Mouse (Mus musculus): ENCODE results near the gene Slc17a7. TPM values are rescaled to one million over a fixed set of nuclear protein-coding genes. Genes with fewer than 3 reads are reported as not detected.
"Not testable (repeated sequence)": the region's sequence is repeated elsewhere in the genome, so short reads cannot be mapped to it uniquely, and the experiment has no call there.

Gene Slc17a7
- polyA plus RNA-seq, 1 experiment from 2014 or later = 0.28 TPM

GRCm38 (mm10) chr7:45148534-45149098 lies 15.1 kb upstream of the Slc17a7 start:
- 59% methylated on average over 4 of the region's 4 CpGs for WGBS

GRCm38 (mm10) chr7:45149545-45149944 lies 14.2 kb upstream of the Slc17a7 start:
- Histone ChIP-seq H3K27me3 (ENCODE audit: control insufficient read depth, insufficient read depth, low read length) (no peaks in the 10 kb centered on the region), H3K9me3 (ENCODE audit: control insufficient read depth, low read length) (no peaks in the 10 kb centered on the region), H3K36me3 (ENCODE audit: control insufficient read depth, insufficient read depth, low read length) (peaks cover 27% of the 10 kb centered on the region), H3K4me1 (ENCODE audit: control insufficient read depth, insufficient read depth, low read length) (peaks cover 21% of the 10 kb centered on the region), H3K9ac (ENCODE audit: low read depth, low read length) (no peak overlapping the region), H3K4me2 (replicated peaks; ENCODE audit: low read depth, low read length) (no peak overlapping the region), H3K4me3 (ENCODE audit: low read length) (no peak overlapping the region), H3K27ac (ENCODE audit: low read depth, low read length) (peak overlapping the region; percentile 38; the same call in 1 of the 2 replicates)
- ATAC-seq (ENCODE audit: low FRiP score, low TSS enrichment) = no peak
- 53% methylated on average over 6 of the region's 6 CpGs for WGBS

More at GRCm38 (mm10) chr7:45148534-45149098, 15.1 kb upstream of the Slc17a7 start:
- Histone ChIP-seq H3K4me1 (ENCODE audit: control insufficient read depth, insufficient read depth, low read length) (peaks cover 21% of the 10 kb centered on the region), H3K9ac (ENCODE audit: low read depth, low read length) (peak overlapping the region; percentile 18; the same call in 1 of the 2 replicates), H3K36me3 (ENCODE audit: control insufficient read depth, insufficient read depth, low read length) (peaks cover 35% of the 10 kb centered on the region), H3K4me2 (replicated peaks; ENCODE audit: low read depth, low read length) (no peak overlapping the region), H3K27ac (ENCODE audit: low read depth, low read length) (0 out of 2 replicates have a peak overlapping the region, but pooled peaks have one; percentile 24), H3K27me3 (ENCODE audit: control insufficient read depth, insufficient read depth, low read length) (no peaks in the 10 kb centered on the region), H3K4me3 (ENCODE audit: low read length) (no peak overlapping the region), H3K9me3 (ENCODE audit: control insufficient read depth, low read length) (no peaks in the 10 kb centered on the region)
- ATAC-seq (ENCODE audit: low FRiP score, low TSS enrichment) = no peak

- H3K27ac ChIP-seq (ENCODE audit: low read depth, low read length) = peak overlapping the region; percentile 79; the same call in 1 of the 2 replicates
- WGBS = 28% methylated on average over 4 of the region's 4 CpGs
Observed at GRCm38 (mm10) chr7:45150321-45150720, 13.4 kb upstream of the Slc17a7 start.

GRCm38 (mm10) chr7:45151303-45151702 lies 12.4 kb upstream of the Slc17a7 start:
- peaks cover 12% of the 10 kb centered on the region for H3K36me3 ChIP-seq (ENCODE audit: control insufficient read depth, insufficient read depth, low read length)

More at GRCm38 (mm10) chr7:45150321-45150720, 13.4 kb upstream of the Slc17a7 start:
- no peaks in the 10 kb centered on the region for H3K27me3 ChIP-seq (ENCODE audit: control insufficient read depth, insufficient read depth, low read length)
- H3K9ac ChIP-seq (ENCODE audit: low read depth, low read length) = no peak overlapping the region; the same call in 1 of the 2 replicates
- H3K4me3 ChIP-seq (ENCODE audit: low read length) = no peak overlapping the region
- H3K36me3 ChIP-seq (ENCODE audit: control insufficient read depth, insufficient read depth, low read length) = peaks cover 21% of the 10 kb centered on the region
- H3K4me2 ChIP-seq (replicated peaks; ENCODE audit: low read depth, low read length) = no peak overlapping the region
- peaks cover 23% of the 10 kb centered on the region for H3K4me1 ChIP-seq (ENCODE audit: control insufficient read depth, insufficient read depth, low read length)
- H3K9me3 ChIP-seq (ENCODE audit: control insufficient read depth, low read length) = no peaks in the 10 kb centered on the region
- no peak for ATAC-seq (ENCODE audit: low FRiP score, low TSS enrichment)

GRCm38 (mm10) chr7:45153052-45153451 lies 10.7 kb upstream of the Slc17a7 start:
- Histone ChIP-seq H3K4me1 (ENCODE audit: control insufficient read depth, insufficient read depth, low read length) (peaks cover 26% of the 10 kb centered on the region), H3K4me2 (replicated peaks; ENCODE audit: low read depth, low read length) (peak overlapping the region; percentile 75; the same call in 1 of the 2 replicates), H3K9ac (ENCODE audit: low read depth, low read length) (peak overlapping the region; percentile 78; the same call in 1 of the 2 replicates), H3K4me3 (ENCODE audit: low read length) (peak overlapping the region; percentile 63; the same call in 1 of the 2 replicates)
- not testable (repeated sequence) for H3K27ac ChIP-seq (ENCODE audit: low read depth, low read length); H3K27me3 ChIP-seq (ENCODE audit: control insufficient read depth, insufficient read depth, low read length); ATAC-seq (ENCODE audit: low FRiP score, low TSS enrichment); H3K9me3 ChIP-seq (ENCODE audit: control insufficient read depth, low read length); H3K36me3 ChIP-seq (ENCODE audit: control insufficient read depth, insufficient read depth, low read length)
- WGBS = 84% methylated on average over 2 of the region's 2 CpGs

More at GRCm38 (mm10) chr7:45151303-45151702, 12.4 kb upstream of the Slc17a7 start:
- ATAC-seq (ENCODE audit: low FRiP score, low TSS enrichment) = no peak
- Histone ChIP-seq H3K4me3 (ENCODE audit: low read length) (no peak overlapping the region), H3K9me3 (ENCODE audit: control insufficient read depth, low read length) (no peaks in the 10 kb centered on the region), H3K9ac (ENCODE audit: low read depth, low read length) (no peak overlapping the region), H3K4me1 (ENCODE audit: control insufficient read depth, insufficient read depth, low read length) (peaks cover 26% of the 10 kb centered on the region), H3K27ac (ENCODE audit: low read depth, low read length) (peak overlapping the region; percentile 79; the same call in 1 of the 2 replicates), H3K27me3 (ENCODE audit: control insufficient read depth, insufficient read depth, low read length) (no peaks in the 10 kb centered on the region), H3K4me2 (replicated peaks; ENCODE audit: low read depth, low read length) (no peak overlapping the region)
- WGBS = 20% methylated on average over 11 of the region's 11 CpGs

- Histone ChIP-seq H3K4me3 (ENCODE audit: low read length) (peak overlapping the region; percentile 63), H3K9me3 (ENCODE audit: control insufficient read depth, low read length) (no peaks in the 10 kb centered on the region), H3K9ac (ENCODE audit: low read depth, low read length) (peak overlapping the region; percentile 78), H3K27me3 (ENCODE audit: control insufficient read depth, insufficient read depth, low read length) (no peaks in the 10 kb centered on the region), H3K36me3 (ENCODE audit: control insufficient read depth, insufficient read depth, low read length) (peaks cover 10% of the 10 kb centered on the region; the same call in 1 of the 2 replicates), H3K27ac (ENCODE audit: low read depth, low read length) (peak overlapping the region; percentile 96), H3K4me2 (replicated peaks; ENCODE audit: low read depth, low read length) (peak overlapping the region; percentile 75), H3K4me1 (ENCODE audit: control insufficient read depth, insufficient read depth, low read length) (peaks cover 26% of the 10 kb centered on the region)
- no peak for ATAC-seq (ENCODE audit: low FRiP score, low TSS enrichment)
- WGBS = 1% methylated on average over 5 of the region's 5 CpGs
Observed at GRCm38 (mm10) chr7:45153586-45153985, 10.2 kb upstream of the Slc17a7 start.

- WGBS = 5% methylated on average over 69 of the region's 69 CpGs
- ATAC-seq (ENCODE audit: low FRiP score, low TSS enrichment) = peak; percentile 94
Observed at GRCm38 (mm10) chr7:45154096-45154992, 9.4 kb upstream of the Slc17a7 start, which contains the start of the genes Pih1d1 and Aldh16a1. Pih1d1 (plus strand) TSS chr7:45154303. Aldh16a1 (minus strand) TSS chr7:45154584.

GRCm38 (mm10) chr7:45154993-45155514 lies 8.7 kb upstream of the Slc17a7 start:
- Histone ChIP-seq H3K4me1 (ENCODE audit: control insufficient read depth, insufficient read depth, low read length) (peaks cover 26% of the 10 kb centered on the region), H3K27ac (ENCODE audit: low read depth, low read length) (no peak overlapping the region), H3K9me3 (ENCODE audit: control insufficient read depth, low read length) (no peaks in the 10 kb centered on the region), H3K4me2 (replicated peaks; ENCODE audit: low read depth, low read length) (peak overlapping the region; percentile 39), H3K27me3 (ENCODE audit: control insufficient read depth, insufficient read depth, low read length) (no peaks in the 10 kb centered on the region), H3K36me3 (ENCODE audit: control insufficient read depth, insufficient read depth, low read length) (peaks cover 12% of the 10 kb centered on the region; the same call in 1 of the 2 replicates), H3K4me3 (ENCODE audit: low read length) (peak overlapping the region; percentile 63), H3K9ac (ENCODE audit: low read depth, low read length) (0 out of 2 replicates have a peak overlapping the region, but pooled peaks have one; percentile 78)
- 76% methylated on average over 12 of the region's 12 CpGs for WGBS
- ATAC-seq (ENCODE audit: low FRiP score, low TSS enrichment) = no peak

More at GRCm38 (mm10) chr7:45154096-45154992, 9.4 kb upstream of the Slc17a7 start, which contains the start of the genes Pih1d1 and Aldh16a1:
- Histone ChIP-seq H3K4me2 (replicated peaks; ENCODE audit: low read depth, low read length) (peak within 1 kb of the TSS; percentile 75), H3K27me3 (ENCODE audit: control insufficient read depth, insufficient read depth, low read length) (no peaks in the 10 kb centered on the region), H3K9ac (ENCODE audit: low read depth, low read length) (peak within 1 kb of the TSS; percentile 78), H3K4me3 (ENCODE audit: low read length) (peak within 1 kb of the TSS; percentile 63), H3K9me3 (ENCODE audit: control insufficient read depth, low read length) (no peaks in the 10 kb centered on the region), H3K36me3 (ENCODE audit: control insufficient read depth, insufficient read depth, low read length) (peaks cover 12% of the 10 kb centered on the region; the same call in 1 of the 2 replicates), H3K4me1 (ENCODE audit: control insufficient read depth, insufficient read depth, low read length) (peaks cover 26% of the 10 kb centered on the region), H3K27ac (ENCODE audit: low read depth, low read length) (peak within 1 kb of the TSS; percentile 96)
